Comparison of ENCODE assay signal across 8 mouse cellular contexts in the genomic region with DNA sequence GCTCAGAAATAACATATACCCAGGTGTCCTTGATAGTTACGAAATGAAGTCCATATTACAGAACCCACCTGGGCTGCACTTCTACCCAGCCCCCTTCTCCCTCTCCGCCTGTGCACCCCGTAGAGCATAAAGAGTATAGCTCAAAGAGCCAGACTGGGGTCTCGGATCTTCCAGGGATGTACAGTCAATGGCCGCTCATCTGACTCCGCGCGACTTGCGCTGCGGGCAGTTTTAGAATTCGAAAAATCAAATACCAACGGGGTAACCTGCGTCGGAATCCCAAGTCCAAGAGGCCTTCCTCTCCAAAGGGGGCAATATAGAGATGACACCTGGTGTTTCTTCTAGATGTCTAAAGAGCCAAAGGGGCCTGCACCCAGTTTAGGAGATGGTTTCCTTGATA. TPM values are rescaled to one million over a fixed set of nuclear protein-coding genes. Genes with fewer than 3 reads are reported as not detected.
A peak's percentile ranks its signal among the peaks of the same experiment; 100 is the strongest.
DNase-seq lines count a peak whose midpoint lies in the region; ATAC-seq lines count a peak whose summit lies in the region.

No protein-coding gene starts in this region.

- H3K9ac ChIP-seq in lung, embryonic 15.5 days = peak overlapping the region; percentile 97
- peak overlapping the region; percentile 95 for H3K9ac ChIP-seq in embryonic facial prominence, embryonic 11.5 days (replicated peaks; ENCODE audit: low read length)
- H3K9ac ChIP-seq in hindbrain, embryonic 12.5 days = peak overlapping the region; percentile 93

- no peaks in the 10 kb centered on the region for H3K9me3 ChIP-seq in lung, embryonic 15.5 days
- H3K9me3 ChIP-seq in embryonic facial prominence, embryonic 11.5 days (replicated peaks; ENCODE audit: control insufficient read depth, low read length) = no peaks in the 10 kb centered on the region
- no peaks in the 10 kb centered on the region for H3K9me3 ChIP-seq in hindbrain, embryonic 12.5 days (replicated peaks)

- H3K36me3 ChIP-seq in lung, embryonic 15.5 days = peaks cover 20% of the 10 kb centered on the region
- H3K36me3 ChIP-seq in embryonic facial prominence, embryonic 11.5 days (replicated peaks; ENCODE audit: control insufficient read depth, insufficient read depth, low read depth, low read length) = no peaks in the 10 kb centered on the region
- peaks cover 33% of the 10 kb centered on the region for H3K36me3 ChIP-seq in hindbrain, embryonic 12.5 days
- no peaks in the 10 kb centered on the region for H3K36me3 ChIP-seq in macrophage (ENCODE audit: inconsistent target)

- peak overlapping the region; percentile 99 for H3K27ac ChIP-seq in lung, embryonic 15.5 days
- peak overlapping the region; percentile 78; the same call in 1 of the 2 replicates for H3K27ac ChIP-seq in embryonic facial prominence, embryonic 11.5 days (replicated peaks; ENCODE audit: low read depth, low read length)
- H3K27ac ChIP-seq in hindbrain, embryonic 12.5 days = peak overlapping the region; percentile 95
- peak overlapping the region; percentile 84 for H3K27ac ChIP-seq in macrophage

- WGBS in lung, embryonic 15.5 days = 6% methylated on average over 14 of the region's 14 CpGs
- 18% methylated on average over 14 of the region's 14 CpGs for WGBS in embryonic facial prominence, embryonic 11.5 days
- whole genome bisulfite sequencing in hindbrain, embryonic 12.5 days = 18% methylated on average over 14 of the region's 14 CpGs
- 26% methylated on average over 14 of the region's 14 CpGs for WGBS in macrophage (ENCODE audit: missing documents)

- H3K27me3 ChIP-seq in lung, embryonic 15.5 days = no peaks in the 10 kb centered on the region
- no peaks in the 10 kb centered on the region for H3K27me3 ChIP-seq in embryonic facial prominence, embryonic 11.5 days (ENCODE audit: control insufficient read depth, insufficient read depth, low read length)
- no peaks in the 10 kb centered on the region for H3K27me3 ChIP-seq in hindbrain, embryonic 12.5 days

- no peak for ATAC-seq in lung, embryonic 15.5 days (ENCODE audit: borderline replicate concordance, extremely low read depth, low FRiP score, low TSS enrichment)
- ATAC-seq in embryonic facial prominence, embryonic 11.5 days (replicated peaks; ENCODE audit: insufficient number of reproducible peaks, low FRiP score, low TSS enrichment, low read depth) = no peak
- no peak for ATAC-seq in hindbrain, embryonic 12.5 days (ENCODE audit: low FRiP score)

- peak overlapping the region; percentile 86 for H3K4me2 ChIP-seq in lung, embryonic 15.5 days
- H3K4me2 ChIP-seq in embryonic facial prominence, embryonic 11.5 days (ENCODE audit: low read depth, low read length) = peak overlapping the region; percentile 65
- peak overlapping the region; percentile 64 for H3K4me2 ChIP-seq in hindbrain, embryonic 12.5 days (replicated peaks)

- H3K4me1 ChIP-seq in lung, embryonic 15.5 days = peaks cover 21% of the 10 kb centered on the region
- H3K4me1 ChIP-seq in embryonic facial prominence, embryonic 11.5 days (ENCODE audit: control insufficient read depth, insufficient read depth, low read length) = no peaks in the 10 kb centered on the region
- H3K4me1 ChIP-seq in hindbrain, embryonic 12.5 days = peaks cover 18% of the 10 kb centered on the region

- DNase-seq in lung, adult 18-20 months = no peak
- DNase-seq in embryonic facial prominence, embryonic 11.5 days (ENCODE audit: low spot score) = no peak
- DNase-seq in right cerebral cortex, adult 2 months (ENCODE audit: low spot score in 2 of 2) = no peak
- no peak for DNase-seq in left cerebral cortex, adult 9 months (ENCODE audit: low spot score in 2 of 2)
- no peak for DNase-seq in ovary, postnatal 14 days (ENCODE audit: low spot score)

- H3K79me2 ChIP-seq in macrophage (ENCODE audit: inconsistent target) = peaks cover 50% of the 10 kb centered on the region

- H3K4me3 ChIP-seq in lung, embryonic 15.5 days = peak overlapping the region; percentile 100
- peak overlapping the region; percentile 97 for H3K4me3 ChIP-seq in embryonic facial prominence, embryonic 11.5 days (ENCODE audit: low read depth, low read length)
- peak overlapping the region; percentile 99 for H3K4me3 ChIP-seq in hindbrain, embryonic 12.5 days
- peak overlapping the region; percentile 90 for H3K4me3 ChIP-seq in macrophage (ENCODE audit: inconsistent target)

RNA-seq across cellular contexts. Expression of a gene that starts 1.0 kb away (rescaled TPM):
- polyA plus RNA-seq in lung, embryonic 15.5 days (2015; fragmentation: Nextera tagmentation; extraction: Ambion mirVana) = 67.5 and 67.6 TPM in 2 replicates
- 48.3 and 51.3 TPM in 2 replicates for polyA plus RNA-seq in embryonic facial prominence, embryonic 11.5 days (2014; fragmentation: Nextera tagmentation; extraction: Ambion mirVana)
- polyA plus RNA-seq in hindbrain, embryonic 12.5 days (2016; fragmentation: Nextera tagmentation; extraction: Ambion mirVana) = 73.5 and 79.7 TPM in 2 replicates
- 10 to 100 TPM; 14.9 to 33.9 (median 25.7) TPM for total RNA-seq in macrophage (2018; cell fraction: chromatin; rRNA removed)
- 10 to 100 TPM; 34.0 to 51.3 (median 43.6) TPM for total RNA-seq in macrophage (2018; cell fraction: cytosol; rRNA removed)
- total RNA-seq in macrophage (2018; cell fraction: nucleus; rRNA removed) = 10 to 100 TPM; 28.3 to 39.3 (median 33.8) TPM
- 21.0 to 43.0 TPM (median 38.5 TPM) in 3 replicates for polyA plus RNA-seq in macrophage (2018)

RNA-seq across cellular contexts. Expression of a gene that starts 35.1 kb away (rescaled TPM):
- polyA plus RNA-seq in lung, embryonic 15.5 days (2015; fragmentation: Nextera tagmentation; extraction: Ambion mirVana) = 47.7 and 53.9 TPM in 2 replicates
- polyA plus RNA-seq in embryonic facial prominence, embryonic 11.5 days (2014; fragmentation: Nextera tagmentation; extraction: Ambion mirVana) = 69.2 and 80.3 TPM in 2 replicates
- polyA plus RNA-seq in hindbrain, embryonic 12.5 days (2016; fragmentation: Nextera tagmentation; extraction: Ambion mirVana) = 78.1 and 88.0 TPM in 2 replicates
- 100 to 1,000 TPM in 4 of 26 experiments, 10 to 100 TPM in 22; 36.1 to 127 (median 71.9) TPM for total RNA-seq in macrophage (2018; cell fraction: chromatin; rRNA removed)
- 10 to 100 TPM; 50.5 to 65.0 (median 60.0) TPM for total RNA-seq in macrophage (2018; cell fraction: cytosol; rRNA removed)
- total RNA-seq in macrophage (2018; cell fraction: nucleus; rRNA removed) = 10 to 100 TPM; 33.3 to 96.1 (median 47.0) TPM
- 39.6 to 73.7 TPM (median 49.5 TPM) in 3 replicates for polyA plus RNA-seq in macrophage (2018)

RNA-seq across cellular contexts. Expression of a gene that starts 38.8 kb away (rescaled TPM):
- polyA plus RNA-seq in lung, embryonic 15.5 days (2015; fragmentation: Nextera tagmentation; extraction: Ambion mirVana) = 55.1 and 55.9 TPM in 2 replicates
- 67.3 and 69.6 TPM in 2 replicates for polyA plus RNA-seq in embryonic facial prominence, embryonic 11.5 days (2014; fragmentation: Nextera tagmentation; extraction: Ambion mirVana)
- 71.1 and 91.1 TPM in 2 replicates for polyA plus RNA-seq in hindbrain, embryonic 12.5 days (2016; fragmentation: Nextera tagmentation; extraction: Ambion mirVana)
- 10 to 100 TPM; 20.1 to 57.7 (median 31.3) TPM for total RNA-seq in macrophage (2018; cell fraction: chromatin; rRNA removed)
- 10 to 100 TPM; 22.0 to 30.5 (median 26.3) TPM for total RNA-seq in macrophage (2018; cell fraction: cytosol; rRNA removed)
- 10 to 100 TPM; 16.2 to 39.3 (median 24.3) TPM for total RNA-seq in macrophage (2018; cell fraction: nucleus; rRNA removed)
- 22.7 to 69.9 TPM (median 33.5 TPM) in 3 replicates for polyA plus RNA-seq in macrophage (2018)
